Mouse (Mus musculus): ENCODE results near the gene Myo18b. TPM values are rescaled to one million over a fixed set of nuclear protein-coding genes. Genes with fewer than 3 reads are reported as not detected.

The Myo18b gene
- 1.1 and 1.6 TPM in 2 replicates for polyA plus RNA-seq (2015; fragmentation: Nextera tagmentation; extraction: Ambion mirVana)

- Histone ChIP-seq H3K4me2 (no peak within 1 kb of the TSS), H3K36me3 (no peaks in the 10 kb centered on the region), H3K9ac (no peak within 1 kb of the TSS), H3K4me3 (no peak within 1 kb of the TSS), H3K9me3 (no peaks in the 10 kb centered on the region), H3K27ac (no peak within 1 kb of the TSS), H3K4me1 (replicated peaks) (no peaks in the 10 kb centered on the region), H3K27me3 (no peaks in the 10 kb centered on the region)
- 78% methylated on average over 17 of the region's 17 CpGs for WGBS
- ATAC-seq (ENCODE audit: low FRiP score), result no peak
These were observed at the start of gene Myo18b for GRCm38 (mm10) chr5:112895674-112896654. TSS of gene Myo18b (minus strand) at chr5:112896362.

- Histone ChIP-seq H3K4me3 (no peak overlapping the region), H3K27me3 (no peaks in the 10 kb centered on the region), H3K36me3 (peaks cover 8% of the 10 kb centered on the region), H3K4me2 (no peak overlapping the region), H3K9ac (no peak overlapping the region), H3K9me3 (no peaks in the 10 kb centered on the region), H3K4me1 (replicated peaks) (peaks cover 17% of the 10 kb centered on the region), H3K27ac (no peak overlapping the region)
- whole genome bisulfite sequencing, result 85% methylated on average over 7 of the region's 7 CpGs
- no peak for ATAC-seq (ENCODE audit: low FRiP score)
These were observed 49.8 kb upstream of the Myo18b start for GRCm38 (mm10) chr5:112945925-112946324.

GRCm38 (mm10) chr5:112942244-112942643 lies 46.1 kb upstream of the Myo18b start:
- H3K27me3 ChIP-seq, result no peaks in the 10 kb centered on the region
- ATAC-seq (ENCODE audit: low FRiP score), result no peak
- WGBS, result 36% methylated on average over 7 of the region's 7 CpGs
- H3K9me3 ChIP-seq, result no peaks in the 10 kb centered on the region
- no peak overlapping the region for H3K4me3 ChIP-seq
- peaks cover 9% of the 10 kb centered on the region for H3K36me3 ChIP-seq
- no peak overlapping the region for H3K4me2 ChIP-seq
- H3K4me1 ChIP-seq (replicated peaks), result peaks cover 17% of the 10 kb centered on the region
- H3K9ac ChIP-seq, result no peak overlapping the region
- peak overlapping the region; percentile 40; the same call in 1 of the 2 replicates for H3K27ac ChIP-seq

GRCm38 (mm10) chr5:112941001-112941400 lies 44.8 kb upstream of the Myo18b start:
- Histone ChIP-seq H3K27ac (no peak overlapping the region), H3K4me3 (no peak overlapping the region), H3K36me3 (peaks cover 9% of the 10 kb centered on the region), H3K9ac (no peak overlapping the region), H3K4me2 (no peak overlapping the region), H3K4me1 (replicated peaks) (peaks cover 24% of the 10 kb centered on the region), H3K27me3 (no peaks in the 10 kb centered on the region), H3K9me3 (no peaks in the 10 kb centered on the region)
- ATAC-seq (ENCODE audit: low FRiP score), result no peak
- 92% methylated on average over 12 of the region's 12 CpGs for WGBS

GRCm38 (mm10) chr5:112936632-112937031 lies 40.5 kb upstream of the Myo18b start:
- WGBS, result 84% methylated on average over 10 of the region's 10 CpGs
- peaks cover 21% of the 10 kb centered on the region for H3K36me3 ChIP-seq
- H3K4me2 ChIP-seq, result no peak overlapping the region
- peaks cover 17% of the 10 kb centered on the region for H3K4me1 ChIP-seq (replicated peaks)
- H3K4me3 ChIP-seq, result no peak overlapping the region
- H3K27me3 ChIP-seq, result no peaks in the 10 kb centered on the region
- no peak overlapping the region for H3K9ac ChIP-seq
- H3K27ac ChIP-seq, result no peak overlapping the region
- H3K9me3 ChIP-seq, result no peaks in the 10 kb centered on the region
- ATAC-seq (ENCODE audit: low FRiP score), result no peak

- no peak overlapping the region for H3K4me2 ChIP-seq
These were observed 39.3 kb upstream of the Myo18b start for GRCm38 (mm10) chr5:112935436-112935835.

GRCm38 (mm10) chr5:112932878-112933567 lies 36.9 kb upstream of the Myo18b start:
- H3K4me1 ChIP-seq (replicated peaks), result peaks cover 22% of the 10 kb centered on the region
- no peaks in the 10 kb centered on the region for H3K9me3 ChIP-seq
- no peaks in the 10 kb centered on the region for H3K27me3 ChIP-seq
- no peak; the same call in 1 of the 2 replicates for ATAC-seq (ENCODE audit: low FRiP score)
- H3K36me3 ChIP-seq, result 0 out of 2 replicates have a peak, but pooled peaks cover 13% of the 10 kb centered on the region
- 81% methylated on average over 11 of the region's 11 CpGs for WGBS
- H3K27ac ChIP-seq, result no peak overlapping the region
- H3K4me2 ChIP-seq, result no peak overlapping the region
- H3K9ac ChIP-seq, result no peak overlapping the region
- no peak overlapping the region for H3K4me3 ChIP-seq

More at GRCm38 (mm10) chr5:112935436-112935835, 39.3 kb upstream of the Myo18b start:
- Histone ChIP-seq H3K4me1 (replicated peaks) (peaks cover 17% of the 10 kb centered on the region), H3K27ac (no peak overlapping the region), H3K9me3 (no peaks in the 10 kb centered on the region), H3K36me3 (0 out of 2 replicates have a peak, but pooled peaks cover 13% of the 10 kb centered on the region), H3K27me3 (no peaks in the 10 kb centered on the region), H3K4me3 (no peak overlapping the region), H3K9ac (no peak overlapping the region)
- no peak for ATAC-seq (ENCODE audit: low FRiP score)
- WGBS, result 93% methylated on average over 8 of the region's 8 CpGs

GRCm38 (mm10) chr5:112931901-112932300 lies 35.7 kb upstream of the Myo18b start:
- Histone ChIP-seq H3K27ac (0 out of 2 replicates have a peak overlapping the region, but pooled peaks have one; percentile 30), H3K27me3 (0 out of 2 replicates have a peak, but pooled peaks cover under 1% of the 10 kb centered on the region), H3K36me3 (peaks cover 13% of the 10 kb centered on the region; the same call in 1 of the 2 replicates), H3K9ac (no peak overlapping the region), H3K4me1 (replicated peaks) (peaks cover 27% of the 10 kb centered on the region), H3K4me2 (no peak overlapping the region), H3K4me3 (no peak overlapping the region), H3K9me3 (no peaks in the 10 kb centered on the region)
- WGBS, result 77% methylated on average over 5 of the region's 5 CpGs
- ATAC-seq (ENCODE audit: low FRiP score), result no peak

GRCm38 (mm10) chr5:112928201-112928881 lies 32.2 kb upstream of the Myo18b start:
- Histone ChIP-seq H3K9ac (no peak overlapping the region), H3K9me3 (no peaks in the 10 kb centered on the region), H3K36me3 (peaks cover 11% of the 10 kb centered on the region), H3K27ac (no peak overlapping the region), H3K27me3 (0 out of 2 replicates have a peak, but pooled peaks cover 4% of the 10 kb centered on the region), H3K4me1 (replicated peaks) (peaks cover 13% of the 10 kb centered on the region), H3K4me3 (no peak overlapping the region), H3K4me2 (no peak overlapping the region)
- no peak for ATAC-seq (ENCODE audit: low FRiP score)
- WGBS, result 61% methylated on average over 10 of the region's 10 CpGs

- WGBS, result 97% methylated on average over 5 of the region's 5 CpGs
These were observed 29.3 kb upstream of the Myo18b start for GRCm38 (mm10) chr5:112925422-112925821.

GRCm38 (mm10) chr5:112924806-112925205 lies 28.6 kb upstream of the Myo18b start:
- 0 out of 2 replicates have a peak, but pooled peaks cover 4% of the 10 kb centered on the region for H3K27me3 ChIP-seq
- no peaks in the 10 kb centered on the region for H3K9me3 ChIP-seq
- ATAC-seq (ENCODE audit: low FRiP score), result no peak
- H3K9ac ChIP-seq, result no peak overlapping the region
- 85% methylated on average over 8 of the region's 8 CpGs for WGBS
- no peak overlapping the region for H3K4me3 ChIP-seq
- no peak overlapping the region for H3K4me2 ChIP-seq
- peaks cover 11% of the 10 kb centered on the region for H3K36me3 ChIP-seq
- 0 out of 2 replicates have a peak, but pooled peaks cover 10% of the 10 kb centered on the region for H3K4me1 ChIP-seq (replicated peaks)
- no peak overlapping the region for H3K27ac ChIP-seq

More at GRCm38 (mm10) chr5:112925422-112925821, 29.3 kb upstream of the Myo18b start:
- Histone ChIP-seq H3K4me2 (no peak overlapping the region), H3K27ac (no peak overlapping the region), H3K27me3 (0 out of 2 replicates have a peak, but pooled peaks cover 4% of the 10 kb centered on the region), H3K9me3 (no peaks in the 10 kb centered on the region), H3K4me1 (replicated peaks) (0 out of 2 replicates have a peak, but pooled peaks cover 10% of the 10 kb centered on the region), H3K4me3 (no peak overlapping the region), H3K9ac (no peak overlapping the region), H3K36me3 (peaks cover 11% of the 10 kb centered on the region)
- ATAC-seq (ENCODE audit: low FRiP score), result no peak
